Mouse (Mus musculus): ENCODE results near the gene Cog6.

DNA sequence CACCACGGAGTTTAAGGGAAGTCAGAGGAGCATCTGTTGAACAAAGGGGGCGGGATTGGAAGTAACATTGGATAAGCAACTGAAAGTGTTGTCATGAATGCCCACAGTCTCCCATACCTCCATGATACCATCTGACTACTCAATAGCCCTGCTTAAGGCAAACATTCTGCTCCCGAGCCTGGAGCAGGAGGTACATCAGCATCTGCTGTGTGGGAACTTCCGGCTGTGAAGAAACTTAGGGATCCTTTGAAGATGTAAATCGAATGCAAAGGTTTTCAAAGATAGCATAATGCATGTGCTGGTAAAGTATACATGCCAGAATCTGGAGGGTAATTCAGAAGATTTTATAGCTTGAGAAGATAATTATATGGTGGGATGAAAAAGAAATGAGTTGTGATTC, 21.9 kb upstream of the Cog6 start:
- TF ChIP-seq CTCF (conservative IDR thresholded peaks at IDR 0.05; ENCODE audit: low read length) (no peak), POU5F1 (IDR thresholded peaks at IDR 0.05; ENCODE audit: borderline replicate concordance, low read length) (no peak)
